Mouse (Mus musculus): Measurements from ENCODE around the gene Frs3. TPM values are rescaled to one million over a fixed set of nuclear protein-coding genes. Genes with fewer than 3 reads are reported as not detected.
"Not testable (repeated sequence)": the region's sequence is repeated elsewhere in the genome, so short reads cannot be mapped to it uniquely, and the experiment has no call there.

Frs3 gene
- polyA plus RNA-seq (2016; fragmentation: Nextera tagmentation; extraction: Ambion mirVana), result 11.1 and 11.9 TPM in 2 replicates

- Histone ChIP-seq H3K4me3 (replicated peaks) (peak within 1 kb of the TSS; percentile 78), H3K4me2 (peak within 1 kb of the TSS; percentile 98), H3K9me3 (no peaks in the 10 kb centered on the region), H3K36me3 (replicated peaks) (peaks cover 14% of the 10 kb centered on the region), H3K27ac (peak within 1 kb of the TSS; percentile 86), H3K27me3 (peaks cover 28% of the 10 kb centered on the region), H3K9ac (peak within 1 kb of the TSS; percentile 86), H3K4me1 (peaks cover 29% of the 10 kb centered on the region)
- WGBS, result 1% methylated on average over 57 of the region's 58 CpGs
- ATAC-seq (ENCODE audit: low FRiP score), result peak; percentile 51
Measured at GRCm38 (mm10) chr17:47688608-47689575, at the start of gene Frs3. Frs3 (plus strand) TSS chr17:47689030.

GRCm38 (mm10) chr17:47642992-47643391 is 45.8 kb upstream of the Frs3 start:
- Histone ChIP-seq H3K27ac (no peak overlapping the region), H3K36me3 (replicated peaks) (no peaks in the 10 kb centered on the region), H3K27me3 (no peaks in the 10 kb centered on the region), H3K4me2 (no peak overlapping the region), H3K9ac (no peak overlapping the region), H3K4me1 (peaks cover 8% of the 10 kb centered on the region), H3K9me3 (no peaks in the 10 kb centered on the region), H3K4me3 (replicated peaks) (no peak overlapping the region)
- 77% methylated on average over 2 of the region's 2 CpGs for WGBS
- ATAC-seq (ENCODE audit: low FRiP score), result no peak

- peaks cover 6% of the 10 kb centered on the region; the same call in 1 of the 2 replicates for H3K36me3 ChIP-seq (replicated peaks)
Measured at GRCm38 (mm10) chr17:47646683-47647082, 42.1 kb upstream of the Frs3 start.

GRCm38 (mm10) chr17:47648966-47649365 is 39.9 kb upstream of the Frs3 start:
- no peak overlapping the region for H3K9ac ChIP-seq

More at GRCm38 (mm10) chr17:47646683-47647082, 42.1 kb upstream of the Frs3 start:
- no peaks in the 10 kb centered on the region for H3K27me3 ChIP-seq
- no peak overlapping the region for H3K4me3 ChIP-seq (replicated peaks)
- ATAC-seq (ENCODE audit: low FRiP score), result no peak
- H3K4me1 ChIP-seq, result peaks cover 30% of the 10 kb centered on the region
- H3K9me3 ChIP-seq, result no peaks in the 10 kb centered on the region
- H3K27ac ChIP-seq, result no peak overlapping the region
- WGBS, result 64% methylated on average over 1 of the region's 1 CpGs
- H3K9ac ChIP-seq, result no peak overlapping the region
- no peak overlapping the region for H3K4me2 ChIP-seq

GRCm38 (mm10) chr17:47651953-47652352 is 36.9 kb upstream of the Frs3 start:
- H3K36me3 ChIP-seq (replicated peaks), result peaks cover 15% of the 10 kb centered on the region
- H3K27me3 ChIP-seq, result no peaks in the 10 kb centered on the region
- no peak overlapping the region for H3K9ac ChIP-seq
- H3K4me3 ChIP-seq (replicated peaks), result no peak overlapping the region
- 56% methylated on average over 2 of the region's 2 CpGs for WGBS
- no peak overlapping the region for H3K4me2 ChIP-seq
- peaks cover 40% of the 10 kb centered on the region for H3K4me1 ChIP-seq
- no peak for ATAC-seq (ENCODE audit: low FRiP score)
- no peak overlapping the region for H3K27ac ChIP-seq
- H3K9me3 ChIP-seq, result no peaks in the 10 kb centered on the region

More at GRCm38 (mm10) chr17:47648966-47649365, 39.9 kb upstream of the Frs3 start:
- Histone ChIP-seq H3K36me3 (replicated peaks) (peaks cover 10% of the 10 kb centered on the region), H3K9me3 (no peaks in the 10 kb centered on the region), H3K27ac (peak overlapping the region; percentile 56; the same call in 1 of the 2 replicates), H3K4me1 (peaks cover 40% of the 10 kb centered on the region), H3K27me3 (no peaks in the 10 kb centered on the region), H3K4me3 (replicated peaks) (no peak overlapping the region), H3K4me2 (peak overlapping the region; percentile 17; the same call in 1 of the 2 replicates)
- WGBS, result 35% methylated on average over 4 of the region's 4 CpGs
- no peak for ATAC-seq (ENCODE audit: low FRiP score)

- 93% methylated on average over 8 of the region's 8 CpGs for WGBS
- Histone ChIP-seq H3K4me1 (peaks cover 26% of the 10 kb centered on the region), H3K36me3 (replicated peaks) (peaks cover 15% of the 10 kb centered on the region)
- not testable (repeated sequence) for H3K27ac ChIP-seq; H3K4me3 ChIP-seq (replicated peaks); H3K9me3 ChIP-seq; H3K9ac ChIP-seq; H3K27me3 ChIP-seq; H3K4me2 ChIP-seq; ATAC-seq (ENCODE audit: low FRiP score)
Measured at GRCm38 (mm10) chr17:47654346-47654745, 34.5 kb upstream of the Frs3 start.

- H3K9me3 ChIP-seq, result no peaks in the 10 kb centered on the region
- peaks cover 14% of the 10 kb centered on the region for H3K4me1 ChIP-seq
- H3K4me3 ChIP-seq (replicated peaks), result no peak overlapping the region
- H3K27me3 ChIP-seq, result no peaks in the 10 kb centered on the region
- H3K9ac ChIP-seq, result no peak overlapping the region
- H3K27ac ChIP-seq, result no peak overlapping the region
- WGBS, result 88% methylated on average over 5 of the region's 5 CpGs
- no peak for ATAC-seq (ENCODE audit: low FRiP score)
- peaks cover 11% of the 10 kb centered on the region for H3K36me3 ChIP-seq (replicated peaks)
- H3K4me2 ChIP-seq, result no peak overlapping the region
Measured at GRCm38 (mm10) chr17:47655697-47656096, 33.1 kb upstream of the Frs3 start.

- no peaks in the 10 kb centered on the region for H3K9me3 ChIP-seq
- H3K27me3 ChIP-seq, result no peaks in the 10 kb centered on the region
- H3K4me3 ChIP-seq (replicated peaks), result no peak overlapping the region
- H3K4me2 ChIP-seq, result no peak overlapping the region
- no peak overlapping the region for H3K9ac ChIP-seq
- H3K27ac ChIP-seq, result no peak overlapping the region
- H3K36me3 ChIP-seq (replicated peaks), result peaks cover 8% of the 10 kb centered on the region
- WGBS, result 88% methylated on average over 4 of the region's 4 CpGs
- 0 out of 2 replicates have a peak, but pooled peaks cover 3% of the 10 kb centered on the region for H3K4me1 ChIP-seq
- no peak for ATAC-seq (ENCODE audit: low FRiP score)
Measured at GRCm38 (mm10) chr17:47657901-47658300, 30.9 kb upstream of the Frs3 start.

- WGBS, result 86% methylated on average over 3 of the region's 3 CpGs
- H3K4me3 ChIP-seq (replicated peaks), result no peak overlapping the region
- no peak overlapping the region for H3K9ac ChIP-seq
- peaks cover 5% of the 10 kb centered on the region for H3K36me3 ChIP-seq (replicated peaks)
- peaks cover 8% of the 10 kb centered on the region; the same call in 1 of the 2 replicates for H3K4me1 ChIP-seq
- no peaks in the 10 kb centered on the region for H3K27me3 ChIP-seq
- no peak for ATAC-seq (ENCODE audit: low FRiP score)
- no peak overlapping the region for H3K27ac ChIP-seq
- H3K4me2 ChIP-seq, result no peak overlapping the region
- no peaks in the 10 kb centered on the region for H3K9me3 ChIP-seq
Measured at GRCm38 (mm10) chr17:47658741-47659243, 30.0 kb upstream of the Frs3 start.

- peak; percentile 70; the same call in 1 of the 2 replicates for ATAC-seq (ENCODE audit: low FRiP score)
- no peaks in the 10 kb centered on the region for H3K9me3 ChIP-seq
- H3K4me3 ChIP-seq (replicated peaks), result no peak overlapping the region
- no peaks in the 10 kb centered on the region; the same call in 1 of the 2 replicates for H3K27me3 ChIP-seq
- no peaks in the 10 kb centered on the region for H3K36me3 ChIP-seq (replicated peaks)
- H3K4me2 ChIP-seq, result no peak overlapping the region
- WGBS, result 16% methylated on average over 9 of the region's 9 CpGs
- H3K9ac ChIP-seq, result no peak overlapping the region
- no peak overlapping the region for H3K27ac ChIP-seq
- peaks cover 8% of the 10 kb centered on the region; the same call in 1 of the 2 replicates for H3K4me1 ChIP-seq
Measured at GRCm38 (mm10) chr17:47663009-47663713, 25.7 kb upstream of the Frs3 start.

GRCm38 (mm10) chr17:47664474-47664873 is 24.4 kb upstream of the Frs3 start:
- Histone ChIP-seq H3K36me3 (replicated peaks) (no peaks in the 10 kb centered on the region), H3K9ac (no peak overlapping the region), H3K4me1 (peaks cover 8% of the 10 kb centered on the region; the same call in 1 of the 2 replicates), H3K27ac (no peak overlapping the region), H3K27me3 (no peaks in the 10 kb centered on the region; the same call in 1 of the 2 replicates), H3K4me3 (replicated peaks) (no peak overlapping the region), H3K9me3 (no peaks in the 10 kb centered on the region), H3K4me2 (no peak overlapping the region)
- WGBS, result 90% methylated on average over 7 of the region's 7 CpGs
- no peak for ATAC-seq (ENCODE audit: low FRiP score)

GRCm38 (mm10) chr17:47669166-47669565 is 19.7 kb upstream of the Frs3 start:
- H3K4me1 ChIP-seq, result peaks cover 17% of the 10 kb centered on the region
- H3K9me3 ChIP-seq, result no peaks in the 10 kb centered on the region
- WGBS, result 62% methylated on average over 4 of the region's 4 CpGs
- no peak; the same call in 1 of the 2 replicates for ATAC-seq (ENCODE audit: low FRiP score)
- no peak overlapping the region for H3K27ac ChIP-seq
- no peak overlapping the region for H3K4me3 ChIP-seq (replicated peaks)
- H3K4me2 ChIP-seq, result no peak overlapping the region
- peaks cover 33% of the 10 kb centered on the region for H3K27me3 ChIP-seq
- H3K9ac ChIP-seq, result no peak overlapping the region
- peaks cover 5% of the 10 kb centered on the region for H3K36me3 ChIP-seq (replicated peaks)

Data from forebrain, embryonic 12.5 days (tissue).